Mouse (Mus musculus): Measurements from ENCODE around the gene Lpar3.

DNA sequence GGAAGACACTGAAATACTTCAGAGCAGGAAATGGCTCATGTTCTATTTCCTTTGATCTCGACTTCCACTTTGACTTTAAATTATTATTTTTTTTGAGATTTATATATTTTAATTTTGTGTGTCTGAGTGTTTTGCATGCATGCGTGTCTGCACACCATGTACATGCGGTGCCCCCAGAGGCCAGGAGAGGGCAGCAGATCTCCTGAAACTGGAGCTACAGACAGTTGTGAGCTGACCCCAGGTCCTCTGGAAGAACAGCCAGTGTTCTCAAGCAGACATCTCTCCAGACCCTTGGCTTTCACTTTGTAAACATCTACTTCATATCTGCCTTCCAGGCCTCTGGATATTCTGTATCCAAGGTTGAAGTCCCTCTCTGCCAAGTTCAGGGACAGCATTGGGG, 39.8 kb upstream of the Lpar3 start:
- TF ChIP-seq FLI1 (IDR thresholded peaks at IDR 0.05; ENCODE audit: low read length) (no peak), GATA1 (IDR thresholded peaks at IDR 0.05; ENCODE audit: borderline replicate concordance, low read length) (no peak)
